Mouse (Mus musculus) layer of hippocampus, adult 9-10 months (tissue): ENCODE data around the gene Zfp493.
A peak's percentile ranks its signal among the peaks of the same experiment; 100 is the strongest.
"Not testable (repeated sequence)": the region's sequence is repeated elsewhere in the genome, so short reads cannot be mapped to it uniquely, and the experiment has no call there.

Experiments used
- DNase-seq: peaks from one replicate; pipeline ENCODE4 v3.0.0; 2022; ENCODE audit warnings: low spot score

Gene Zfp493

GRCm38 (mm10) chr13:67779265-67780221 is at the start of gene Zfp493:
Zfp493 (plus strand) TSS chr13:67779693.
- DNase-seq = peak; percentile 73

- not testable (repeated sequence) for DNase-seq
Measured at GRCm38 (mm10) chr13:67734391-67734790, 45.1 kb upstream of the Zfp493 start.

- DNase-seq = no peak
Measured at GRCm38 (mm10) chr13:67742941-67743340, 36.6 kb upstream of the Zfp493 start.

DNA sequence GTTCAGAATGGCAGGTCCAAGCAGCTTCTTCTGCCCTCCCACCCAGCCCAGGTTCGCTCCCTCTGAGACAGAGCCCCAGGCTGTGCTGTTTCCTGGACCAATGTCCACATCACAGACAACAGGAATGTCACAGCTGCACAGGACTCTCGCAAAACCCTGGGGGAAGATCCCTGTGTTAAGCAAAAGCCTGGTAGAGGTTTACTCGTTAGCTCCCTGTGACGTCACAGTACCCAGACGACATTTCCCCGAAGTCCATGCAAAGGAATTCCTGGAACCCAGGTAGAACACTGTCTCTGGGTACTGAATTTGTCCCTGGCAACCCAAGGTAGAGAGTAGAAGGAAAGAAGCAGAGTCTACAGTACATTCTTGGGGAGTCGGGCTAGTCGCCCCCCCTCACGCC is 35.6 kb upstream of the Zfp493 start:
- no peak for DNase-seq

- DNase-seq = peak; percentile 50
Measured at GRCm38 (mm10) chr13:67754333-67755306, 24.9 kb upstream of the Zfp493 start, which contains the start of gene Zfp85. Zfp85 (minus strand) TSS chr13:67755228.

DNA sequence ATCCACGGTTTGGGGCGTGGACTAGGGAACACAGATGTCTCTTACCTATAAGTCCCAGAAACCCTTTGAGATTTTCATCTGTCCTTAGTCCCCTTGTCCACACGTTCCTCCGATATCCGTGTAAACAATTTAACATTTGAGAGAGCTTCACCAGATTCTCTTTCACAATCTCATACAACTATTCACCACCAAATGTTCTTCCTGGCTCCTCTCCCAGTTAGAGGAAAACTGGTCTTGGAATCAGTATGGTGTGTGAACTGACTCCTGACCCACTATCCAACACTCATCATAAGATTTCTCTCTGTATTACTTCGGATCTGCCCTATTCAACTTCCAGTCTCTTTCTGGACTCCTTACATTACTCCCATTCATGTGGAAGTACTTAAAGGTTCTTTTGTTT is 23.7 kb upstream of the Zfp493 start:
- DNase-seq = no peak

- no peak for DNase-seq
Measured at GRCm38 (mm10) chr13:67759966-67760365, 19.5 kb upstream of the Zfp493 start.

DNA sequence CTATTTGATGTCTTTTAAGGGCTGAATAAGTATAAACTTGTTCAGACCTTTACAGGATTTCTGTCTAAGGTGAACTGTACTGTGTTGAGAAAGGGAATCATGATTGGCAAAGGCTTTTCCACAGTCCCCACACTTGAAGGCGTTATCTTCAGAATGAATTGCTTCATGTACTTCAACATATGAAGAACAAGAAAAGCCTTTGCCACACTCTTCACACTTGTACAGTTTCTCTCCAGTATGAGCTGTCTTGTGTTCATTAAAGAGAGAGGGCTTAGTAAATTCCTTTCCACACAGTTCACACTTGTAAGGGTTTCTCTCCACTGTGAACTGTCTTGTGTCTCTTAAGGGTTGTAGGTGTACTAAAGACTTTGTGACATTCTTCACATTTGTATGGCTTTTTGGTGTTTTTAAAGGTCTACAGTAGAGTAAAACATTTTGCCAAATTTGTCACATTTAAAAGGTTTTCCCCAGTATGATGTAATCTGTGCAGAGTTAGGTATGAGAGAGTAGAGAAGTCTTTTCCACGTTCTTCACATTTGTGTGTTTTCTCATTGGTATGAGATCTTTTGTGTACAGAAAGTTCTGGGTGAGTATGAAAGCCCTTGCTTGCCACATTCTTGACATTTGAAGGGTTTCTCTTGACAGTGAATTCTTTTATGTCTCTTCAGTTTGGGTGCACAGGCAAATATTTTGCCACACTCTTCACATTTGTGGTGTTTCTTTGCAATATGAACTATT is 16.3 kb upstream of the Zfp493 start:
- no peak for DNase-seq

GRCm38 (mm10) chr13:67791921-67792455 is 12.5 kb downstream of the Zfp493 start:
- no peak for DNase-seq

GRCm38 (mm10) chr13:67798618-67799017 is 19.1 kb downstream of the Zfp493 start:
- DNase-seq = no peak

DNA sequence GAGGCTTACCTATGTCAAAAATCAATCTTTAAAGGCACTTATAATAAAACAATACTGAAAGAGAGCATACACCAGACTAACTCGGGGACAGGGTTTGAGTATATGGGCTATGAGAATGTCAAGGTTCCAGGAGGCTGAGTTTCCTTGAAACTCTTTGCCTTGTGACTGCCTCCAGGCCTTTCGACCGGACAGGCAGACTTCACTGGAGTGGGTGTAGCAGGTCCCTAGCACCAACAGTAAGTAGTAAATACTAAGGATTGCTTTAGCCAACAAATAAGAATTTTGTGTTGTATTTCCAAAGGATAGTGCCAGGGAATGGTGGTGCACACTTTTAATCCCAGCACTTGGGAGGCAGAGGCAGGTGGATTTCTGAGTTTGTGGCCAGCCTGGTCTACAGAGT is 19.7 kb downstream of the Zfp493 start:
- DNase-seq = not testable (repeated sequence)

GRCm38 (mm10) chr13:67811651-67812210 is 32.2 kb downstream of the Zfp493 start:
- no peak for DNase-seq

- DNase-seq = no peak
Measured at GRCm38 (mm10) chr13:67812961-67813709, 33.6 kb downstream of the Zfp493 start.

GRCm38 (mm10) chr13:67813710-67814660 is 34.5 kb downstream of the Zfp493 start, which contains the start of gene Zfp273:
Zfp273 (plus strand) TSS chr13:67813740.
- peak; percentile 81 for DNase-seq

GRCm38 (mm10) chr13:67818636-67819035 is 39.1 kb downstream of the Zfp493 start:
- no peak for DNase-seq

- DNase-seq = peak; percentile 53
Measured at GRCm38 (mm10) chr13:67830911-67831336, 51.4 kb downstream of the Zfp493 start, which contains the start of gene Gm10037. Gm10037 (plus strand) TSS chr13:67831106.

DNA sequence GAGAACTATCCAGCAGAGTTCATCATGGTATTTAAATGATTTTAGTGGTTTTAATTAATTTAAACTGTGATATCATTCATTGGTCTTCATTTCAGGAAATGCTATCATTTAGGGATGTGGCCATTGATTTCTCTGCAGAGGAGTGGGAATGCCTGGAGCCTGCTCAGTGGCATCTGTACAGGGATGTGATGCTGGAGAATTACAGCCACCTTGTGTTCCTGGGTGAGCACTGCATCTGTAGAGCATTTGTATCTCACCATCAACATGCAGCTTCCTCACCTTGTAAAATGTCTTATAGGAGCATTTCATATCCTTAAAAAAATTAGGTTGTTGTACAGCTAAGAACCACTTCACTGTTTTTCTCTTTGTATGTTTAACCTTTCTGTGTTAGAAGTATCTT is 53.6 kb downstream of the Zfp493 start:
- not testable (repeated sequence) for DNase-seq
